Mouse (Mus musculus) liver, postnatal 0 days (tissue): ENCODE measurements around the gene Gak. TPM values are rescaled to one million over a fixed set of nuclear protein-coding genes. Genes with fewer than 3 reads are reported as not detected.
A peak's percentile ranks its signal among the peaks of the same experiment; 100 is the strongest.
"Not testable (repeated sequence)": the region's sequence is repeated elsewhere in the genome, so short reads cannot be mapped to it uniquely, and the experiment has no call there.

Experiments used
- ATAC-seq: fragments of 200-750 bp; cut with Nextera tagmentation; 2 replicates; pipeline ENCODE4 v1.8.0; 2017; ENCODE audit warnings: mild to moderate bottlenecking, moderate library complexity
- DNase-seq: peaks from one replicate; pipeline ENCODE4 v3.0.0-alpha.2; 2016
- H3K27ac ChIP-seq: fragments of 300-500 bp; sonication (generic); 2 replicates; pipeline ENCODE4 v1.5.1; 2014; ENCODE audit warnings: antibody characterized with exemption, moderate library complexity, mild to moderate bottlenecking, low read depth
- H3K27me3 ChIP-seq: fragments of 300-500 bp; sonication (generic); 2 replicates; pipeline ENCODE4 v1.6.1; 2014; ENCODE audit warnings: low read length, control low read depth, mixed read lengths; ENCODE audit not compliant: insufficient read depth
- H3K36me3 ChIP-seq: fragments of 300-500 bp; sonication (generic); replicated peaks from 2 replicates; pipeline ENCODE4 v1.6.1; 2014; ENCODE audit warnings: mild to moderate bottlenecking, control low read depth, low read length, moderate library complexity, mixed read lengths; ENCODE audit not compliant: insufficient read depth
- H3K4me1 ChIP-seq: fragments of 300-500 bp; sonication (generic); 2 replicates; pipeline ENCODE4 v1.6.1; 2014; ENCODE audit warnings: antibody characterized with exemption, mild to moderate bottlenecking, control low read depth; ENCODE audit not compliant: insufficient read depth
- H3K4me2 ChIP-seq: fragments of 300-500 bp; sonication (generic); 2 replicates; pipeline ENCODE4 v1.6.1; 2014; ENCODE audit warnings: low read depth, mild to moderate bottlenecking, low read length, moderate library complexity, mixed read lengths
- H3K4me3 ChIP-seq: fragments of 300-500 bp; sonication (generic); 2 replicates; pipeline ENCODE4 v1.5.1; 2014; ENCODE audit warnings: low read depth, low read length
- H3K9ac ChIP-seq: fragments of 300-500 bp; sonication (generic); replicated peaks from 2 replicates; pipeline ENCODE4 v1.6.1; 2014; ENCODE audit warnings: mild to moderate bottlenecking, moderate library complexity
- H3K9me3 ChIP-seq: fragments of 300-500 bp; sonication (generic); 2 replicates; pipeline ENCODE4 v1.6.1; 2016; ENCODE audit warnings: mild to moderate bottlenecking, control low read depth, low read length, mixed read lengths
- CTCF ChIP-seq: sonication (generic); IDR thresholded peaks from 2 replicates; pipeline ENCODE4 v1.5.1; 2016; ENCODE audit warnings: antibody characterized with exemption, low read depth
- EP300 ChIP-seq: IDR thresholded peaks from 2 replicates; pipeline ENCODE4 v1.6.1; 2016; ENCODE audit warnings: antibody characterized with exemption, low read depth, mild to moderate bottlenecking
- WGBS: fragments of 180-500 bp; shearing (Covaris S2); extraction: QIAGEN DNeasy Blood & Tissue Kit; methylation state at CpG from one replicate; pipeline ENCODE4 v1.1.7; 2014; ENCODE audit not compliant: insufficient replicate concordance; 5-methylcytosine and 5-hydroxymethylcytosine counted together
- polyA plus RNA-seq: library from polyadenylated mRNA; unstranded; fragments of >200 nt; fragmentation: Nextera tagmentation; extraction: Ambion mirVana; gene quantifications from 2 replicates; pipeline ENCODE4 v1.2.1, GENCODE M21; 2015

The Gak gene
- polyA plus RNA-seq, 1 experiment from 2014 or later: 17.5 TPM

DNA sequence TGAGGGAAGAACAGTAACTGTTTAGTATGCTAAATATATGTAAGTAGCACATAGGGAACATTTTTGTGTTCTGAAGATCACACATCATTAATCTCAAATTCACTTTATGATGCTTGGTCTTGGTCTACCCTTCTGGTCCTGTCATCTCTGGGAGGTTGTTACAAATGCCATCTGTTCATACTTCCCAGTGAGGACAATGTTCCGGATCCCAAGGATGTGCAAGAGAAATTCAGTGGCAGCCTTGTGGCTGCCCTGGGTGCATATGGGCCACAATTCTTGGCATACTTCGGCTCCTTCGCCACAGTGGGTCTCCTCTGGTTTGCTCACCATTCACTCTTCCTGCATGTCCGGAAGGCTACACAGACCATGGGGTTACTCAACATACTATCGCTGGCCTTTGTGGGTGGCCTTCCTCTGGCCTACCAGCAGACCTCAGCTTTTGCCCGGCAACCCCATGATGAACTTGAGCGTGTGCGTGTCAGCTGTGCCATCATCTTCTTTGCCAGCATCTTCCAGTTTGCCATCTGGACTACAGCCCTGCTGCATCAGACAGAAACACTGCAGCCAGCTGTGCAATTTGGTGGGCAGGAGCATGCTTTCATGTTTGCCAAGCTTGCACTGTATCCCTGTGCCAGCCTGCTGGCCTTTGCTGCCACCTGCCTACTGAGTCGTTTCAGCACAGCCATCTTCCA is 16.2 kb upstream of the Gak start:
- H3K36me3 ChIP-seq: peaks cover 40% of the 10 kb centered on the region
- H3K4me1 ChIP-seq: no peaks in the 10 kb centered on the region
- no peak for ATAC-seq
- H3K9ac ChIP-seq: no peak overlapping the region
- DNase-seq: no peak
- TF ChIP-seq CTCF (no peak), EP300 (no peak)
- no peak overlapping the region for H3K4me3 ChIP-seq
- no peaks in the 10 kb centered on the region for H3K9me3 ChIP-seq
- H3K4me2 ChIP-seq: no peak overlapping the region
- no peaks in the 10 kb centered on the region for H3K27me3 ChIP-seq
- WGBS: 87% methylated on average over 9 of the region's 9 CpGs
- no peak overlapping the region for H3K27ac ChIP-seq

DNA sequence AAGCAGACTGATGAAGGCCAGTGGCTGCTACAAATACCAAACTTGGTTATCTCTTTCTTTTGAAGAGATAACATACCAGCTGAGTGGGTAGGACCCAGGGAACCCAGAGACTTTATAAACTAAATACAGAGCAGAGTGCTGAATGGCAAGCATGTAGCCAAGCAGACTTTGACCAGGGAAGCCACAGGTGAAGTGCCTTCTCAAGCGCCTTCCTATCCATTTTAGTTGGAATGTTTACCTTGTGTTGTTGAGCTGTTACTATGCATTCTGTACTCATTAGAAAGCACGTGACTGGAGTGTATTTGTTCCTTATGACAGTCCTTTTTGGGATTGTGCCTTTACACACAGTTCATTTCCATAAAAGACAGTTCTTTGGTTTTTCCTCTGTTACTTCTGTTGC is 14.1 kb upstream of the Gak start:
- H3K9ac ChIP-seq: no peak overlapping the region
- no peaks in the 10 kb centered on the region for H3K9me3 ChIP-seq
- no peaks in the 10 kb centered on the region for H3K4me1 ChIP-seq
- TF ChIP-seq CTCF (no peak), EP300 (no peak)
- 62% methylated on average over 2 of the region's 2 CpGs for WGBS
- H3K27ac ChIP-seq: no peak overlapping the region
- H3K4me2 ChIP-seq: no peak overlapping the region
- no peak overlapping the region for H3K4me3 ChIP-seq
- ATAC-seq (no peak), DNase-seq (no peak)
- H3K27me3 ChIP-seq: no peaks in the 10 kb centered on the region
- H3K36me3 ChIP-seq: peaks cover 32% of the 10 kb centered on the region

DNA sequence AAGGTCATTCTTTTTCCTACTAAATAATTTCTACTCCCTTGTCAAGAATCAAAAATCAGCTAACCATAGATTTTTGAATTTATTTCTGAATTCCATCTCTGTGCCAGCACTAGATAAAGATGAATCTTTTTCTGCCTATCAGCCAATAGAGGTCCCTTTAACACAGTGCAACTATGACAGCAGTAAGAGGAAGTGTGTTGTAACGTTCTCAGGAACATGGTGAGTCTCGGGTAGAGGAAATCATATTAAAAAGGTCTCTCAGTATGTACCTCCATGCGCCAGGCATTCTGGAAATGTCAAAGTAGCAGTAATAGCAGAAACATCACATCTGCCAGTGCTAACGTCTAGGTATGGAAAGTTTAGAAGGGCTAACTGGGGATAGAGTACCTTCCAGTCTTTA is 6.6 kb upstream of the Gak start:
- 48% methylated on average over 4 of the region's 4 CpGs for WGBS
- Histone ChIP-seq H3K9me3 (no peaks in the 10 kb centered on the region), H3K27ac (no peak overlapping the region), H3K4me1 (no peaks in the 10 kb centered on the region), H3K4me2 (no peak overlapping the region), H3K9ac (no peak overlapping the region), H3K27me3 (no peaks in the 10 kb centered on the region), H3K4me3 (no peak overlapping the region), H3K36me3 (no peaks in the 10 kb centered on the region)
- TF ChIP-seq EP300 (no peak), CTCF (no peak)
- no peak for DNase-seq
- ATAC-seq: no peak

DNA sequence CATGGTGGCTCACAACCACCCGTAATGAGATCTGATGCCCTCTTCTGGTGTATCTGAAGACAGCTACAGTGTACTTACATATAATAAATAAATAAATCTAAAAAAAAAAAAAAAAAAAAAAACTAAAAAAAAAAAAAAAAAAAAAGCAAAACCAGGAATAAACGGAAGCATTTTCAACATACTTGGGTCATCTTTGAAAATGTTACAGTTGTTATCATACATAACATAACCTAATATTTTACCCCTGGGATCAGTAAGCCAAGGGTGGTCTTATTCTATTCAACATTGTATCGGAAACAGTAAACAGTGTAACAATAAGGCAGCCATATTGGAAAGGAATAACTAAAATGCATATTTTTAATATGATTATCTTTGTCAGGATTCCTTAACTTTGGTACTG is 4.5 kb upstream of the Gak start:
- not testable (repeated sequence) for DNase-seq, H3K27me3 ChIP-seq, H3K9ac ChIP-seq, H3K4me1 ChIP-seq, H3K36me3 ChIP-seq, H3K4me2 ChIP-seq, H3K27ac ChIP-seq, ATAC-seq, H3K4me3 ChIP-seq, H3K9me3 ChIP-seq
- 86% methylated on average over 2 of the region's 3 CpGs for WGBS

DNA sequence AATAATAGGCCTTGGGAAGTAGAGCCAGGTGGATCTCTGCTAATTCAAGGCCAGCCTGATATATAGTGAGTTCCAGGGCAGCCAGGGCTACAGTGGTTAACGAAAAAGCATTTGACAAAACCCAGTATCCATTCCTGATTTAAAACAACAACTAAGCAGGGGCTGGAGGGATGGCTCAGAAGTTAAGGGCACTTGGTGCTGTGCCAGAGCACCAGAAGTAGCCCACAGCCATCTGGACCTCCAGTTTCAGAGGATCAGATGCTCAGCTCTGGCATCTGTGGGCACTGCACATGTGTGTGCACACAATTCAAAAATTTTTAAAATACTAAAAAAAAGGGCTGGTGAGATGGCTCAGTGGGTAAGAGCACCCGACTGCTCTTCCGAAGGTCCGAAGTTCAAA is 4.1 kb upstream of the Gak start:
- ATAC-seq (no peak), DNase-seq (no peak)
- 85% methylated on average over 4 of the region's 4 CpGs for WGBS
- H3K27ac ChIP-seq: no peak overlapping the region
- H3K27me3 ChIP-seq: no peaks in the 10 kb centered on the region
- no peak overlapping the region for H3K9ac ChIP-seq
- no peaks in the 10 kb centered on the region for H3K36me3 ChIP-seq
- H3K4me3 ChIP-seq: no peak overlapping the region
- H3K4me1 ChIP-seq: peaks cover 11% of the 10 kb centered on the region
- H3K9me3 ChIP-seq: no peaks in the 10 kb centered on the region
- TF ChIP-seq CTCF (no peak), EP300 (no peak)
- no peak overlapping the region for H3K4me2 ChIP-seq

DNA sequence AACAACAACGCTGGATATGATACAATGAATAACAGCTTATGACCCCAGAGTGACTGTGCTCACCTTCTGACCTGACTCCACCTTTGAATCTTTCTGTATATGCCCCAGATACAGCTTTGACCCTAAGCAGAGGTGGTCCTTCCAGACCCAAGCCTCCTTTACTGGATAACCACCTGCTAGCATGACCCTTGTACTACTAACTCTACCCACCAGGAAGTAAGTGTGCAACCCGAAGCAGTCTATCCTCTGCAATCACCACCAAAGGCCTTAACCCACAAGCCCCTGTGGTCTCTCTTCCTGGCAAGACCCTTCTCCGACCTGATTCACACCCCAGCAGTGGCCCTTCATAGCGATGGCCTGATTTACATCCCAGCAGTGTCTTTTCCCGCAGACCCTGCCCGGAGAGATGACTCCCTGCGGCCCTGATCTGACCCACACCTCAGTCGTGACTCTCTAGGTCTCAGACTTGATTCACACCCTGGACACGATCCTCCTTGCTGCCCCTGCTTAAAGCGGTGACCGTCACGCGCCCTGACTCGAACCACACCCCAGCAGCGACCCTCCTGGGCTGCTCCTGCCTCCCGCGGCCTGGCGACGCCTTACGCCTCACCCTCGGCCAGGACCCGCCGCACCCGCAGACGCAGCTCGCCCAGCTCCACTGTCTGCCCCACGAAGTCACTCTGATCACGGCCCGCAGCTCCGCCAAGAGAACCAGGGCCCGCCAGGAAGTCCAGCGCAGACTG is 493 bp downstream of the Gak start:
- Histone ChIP-seq H3K4me2 (peak overlapping the region; percentile 98), H3K4me3 (peak overlapping the region; percentile 98), H3K4me1 (peaks cover 22% of the 10 kb centered on the region), H3K36me3 (peaks cover 7% of the 10 kb centered on the region), H3K9me3 (no peaks in the 10 kb centered on the region), H3K9ac (peak overlapping the region; percentile 98), H3K27ac (peak overlapping the region; percentile 96), H3K27me3 (no peaks in the 10 kb centered on the region)
- ATAC-seq (peak; percentile 74), DNase-seq (no peak)
- under 1% methylated on average over 32 of the region's 32 CpGs for WGBS
- TF ChIP-seq CTCF: no peak
- no peak for TF ChIP-seq EP300
